Mouse (Mus musculus) thymus, postnatal 25 days (tissue): ENCODE measurements around the gene Prkcb.

Experiments
- DNase-seq: peaks from one replicate; pipeline ENCODE4 v3.0.0; 2022

Gene Prkcb

DNA sequence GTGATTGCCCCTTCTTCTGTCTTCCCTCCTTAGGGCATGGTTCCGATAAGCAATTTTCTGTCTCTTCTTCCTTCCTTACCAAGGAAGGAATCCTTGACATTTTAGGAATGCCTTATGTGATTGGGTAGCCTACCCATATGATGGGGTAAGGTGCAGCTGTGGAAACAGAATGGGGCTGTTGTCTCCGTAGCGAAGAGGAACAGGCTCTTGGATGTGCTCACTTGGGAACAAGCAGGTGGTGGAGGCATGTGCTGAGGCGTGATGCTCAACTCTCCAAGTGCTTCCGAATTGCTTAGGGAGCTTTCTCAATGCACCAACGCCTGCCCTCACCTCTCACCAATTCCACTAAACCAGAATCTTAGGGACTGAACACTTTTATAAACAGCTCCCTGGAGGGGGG is 124.7 kb downstream of the Prkcb start:
- no peak for DNase-seq

GRCm38 (mm10) chr7:122414146-122414545 is 125.6 kb downstream of the Prkcb start:
- DNase-seq, result peak; percentile 66

DNA sequence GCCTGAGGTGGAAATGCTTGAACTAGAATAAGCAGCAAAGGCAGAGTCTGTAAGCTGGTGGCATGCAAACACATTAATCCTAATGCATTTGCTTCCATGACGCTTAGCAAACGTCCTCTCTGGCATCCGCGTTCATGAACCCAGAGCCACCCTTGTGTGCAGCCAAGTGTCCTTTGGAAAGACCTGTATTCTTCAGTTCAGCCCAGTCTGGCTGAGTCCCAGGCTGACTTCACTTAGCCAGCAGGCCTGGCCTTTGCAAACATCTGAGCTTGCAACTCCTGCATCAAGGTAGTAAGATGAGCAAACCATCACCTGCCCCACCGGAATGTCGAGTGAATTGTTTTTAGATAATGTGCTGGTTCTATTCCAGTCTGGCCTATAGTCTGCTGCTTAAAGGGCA is 126.1 kb downstream of the Prkcb start:
- no peak for DNase-seq

DNA sequence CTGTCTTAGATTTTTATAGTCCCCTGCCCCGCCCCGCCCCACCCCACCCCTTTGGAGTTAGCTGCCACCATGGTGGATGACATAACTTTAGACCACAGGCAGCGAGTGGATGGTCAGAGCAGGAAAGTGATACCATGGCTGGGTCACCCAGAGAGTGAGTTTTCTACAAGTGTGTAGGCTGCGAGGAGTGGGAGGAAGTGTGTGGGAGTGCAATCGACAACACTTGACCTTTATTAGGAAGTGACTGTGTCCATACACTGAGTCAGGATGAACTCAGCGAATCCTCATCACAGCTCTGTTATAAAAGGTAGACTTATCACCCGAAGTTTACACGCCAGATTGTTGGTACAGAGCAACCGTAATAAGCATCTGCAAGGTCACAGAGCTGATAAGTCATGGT is 126.8 kb downstream of the Prkcb start:
- no peak for DNase-seq

DNA sequence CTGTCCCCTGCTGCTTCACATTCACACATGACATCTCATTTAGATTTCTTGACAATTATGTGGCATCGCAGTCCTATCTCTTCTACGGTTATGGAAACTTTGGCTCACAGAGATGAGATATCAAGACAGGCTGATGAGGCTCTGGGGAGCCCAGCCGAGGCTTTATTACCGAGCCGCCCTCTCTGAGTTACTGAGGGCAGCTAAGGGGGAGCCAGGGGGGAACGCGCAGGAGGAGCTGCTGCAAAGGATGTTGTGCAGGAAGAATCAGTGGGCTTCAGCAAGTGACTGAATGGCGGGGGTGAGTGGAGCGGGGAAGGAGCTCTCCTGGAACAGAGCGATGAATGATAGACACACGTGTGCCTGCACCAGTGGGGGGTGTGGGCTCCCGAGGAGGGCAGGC is 127.4 kb downstream of the Prkcb start:
- no peak for DNase-seq

- no peak for DNase-seq
These were observed 130.0 kb downstream of the Prkcb start for GRCm38 (mm10) chr7:122418551-122418950.

DNA sequence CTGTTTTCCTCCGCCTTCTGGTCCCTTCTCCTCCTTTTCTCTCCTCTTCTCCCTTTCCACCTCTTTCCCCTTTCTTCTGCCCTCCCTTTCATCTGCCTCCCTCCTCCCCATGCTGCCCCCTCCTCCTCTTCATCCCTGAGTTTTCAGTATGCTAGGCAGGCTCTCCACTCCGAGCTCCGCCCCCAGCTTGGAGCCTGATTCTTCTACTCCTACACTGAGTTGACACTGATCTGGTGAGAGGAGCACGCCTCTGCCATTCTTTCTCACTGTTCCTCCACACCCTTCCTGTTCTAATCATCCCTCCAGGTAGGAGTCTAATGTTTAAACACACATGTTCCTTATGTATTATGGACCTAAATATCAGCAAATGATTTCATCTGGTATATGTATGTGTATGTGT is 135.3 kb downstream of the Prkcb start:
- DNase-seq, result no peak

DNA sequence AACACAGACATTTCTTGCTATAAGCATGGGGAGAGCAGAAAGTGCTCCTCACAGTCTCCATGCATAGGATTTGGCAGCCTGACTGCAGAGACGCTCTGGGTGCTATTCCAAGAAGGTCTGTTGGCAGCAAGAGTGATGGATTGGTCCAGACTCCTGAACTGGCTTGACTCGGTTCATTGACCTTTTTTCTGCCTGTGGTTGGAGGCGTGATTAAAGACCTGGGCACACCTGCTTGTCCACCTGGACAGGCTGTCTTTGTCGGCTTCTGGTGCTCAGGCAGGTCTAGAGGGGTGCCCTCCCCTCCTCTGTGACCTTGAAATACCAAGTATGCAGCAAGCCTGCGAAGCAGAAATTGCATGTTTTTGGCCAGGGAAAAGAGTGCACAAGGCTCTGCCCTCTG is 140.6 kb downstream of the Prkcb start:
- DNase-seq, result no peak

DNA sequence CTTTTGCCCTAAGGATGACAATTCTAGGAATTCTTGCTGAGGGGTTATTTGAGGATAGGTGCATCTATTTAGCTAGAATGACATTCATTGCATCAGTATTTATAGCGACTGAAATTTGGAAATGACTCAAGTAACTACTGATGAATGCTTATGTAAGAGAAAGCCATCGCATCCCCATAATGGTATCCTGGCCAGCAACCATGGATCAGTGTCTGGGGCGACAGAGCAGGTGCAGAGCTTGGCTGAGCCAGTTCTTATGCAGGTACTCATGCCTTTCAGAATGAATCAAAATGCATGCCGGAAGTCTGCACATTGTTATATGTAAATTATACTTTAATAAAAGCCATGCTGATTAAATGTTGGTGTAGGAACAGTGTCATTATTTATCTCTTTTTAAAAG is 143.8 kb downstream of the Prkcb start:
- no peak for DNase-seq

DNA sequence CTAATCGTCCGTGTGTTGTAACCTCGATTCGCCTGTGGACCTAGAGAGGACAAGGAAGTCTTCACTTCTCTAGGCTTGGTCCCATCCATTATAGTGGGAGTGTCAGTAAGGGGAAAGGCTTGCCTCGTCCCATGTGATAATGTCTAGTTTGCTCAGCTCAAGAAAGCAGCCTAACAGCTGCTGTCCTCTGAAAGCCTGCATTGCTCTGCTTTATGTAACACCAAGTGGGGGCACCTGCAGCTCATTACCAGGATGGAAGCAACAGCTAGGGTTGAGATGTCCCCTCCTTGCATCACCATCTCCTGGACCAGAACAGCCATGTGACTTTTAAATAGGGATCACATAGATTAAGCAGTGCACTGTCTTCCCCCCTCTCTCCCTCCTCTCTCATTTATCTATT is 144.8 kb downstream of the Prkcb start:
- DNase-seq, result no peak

DNA sequence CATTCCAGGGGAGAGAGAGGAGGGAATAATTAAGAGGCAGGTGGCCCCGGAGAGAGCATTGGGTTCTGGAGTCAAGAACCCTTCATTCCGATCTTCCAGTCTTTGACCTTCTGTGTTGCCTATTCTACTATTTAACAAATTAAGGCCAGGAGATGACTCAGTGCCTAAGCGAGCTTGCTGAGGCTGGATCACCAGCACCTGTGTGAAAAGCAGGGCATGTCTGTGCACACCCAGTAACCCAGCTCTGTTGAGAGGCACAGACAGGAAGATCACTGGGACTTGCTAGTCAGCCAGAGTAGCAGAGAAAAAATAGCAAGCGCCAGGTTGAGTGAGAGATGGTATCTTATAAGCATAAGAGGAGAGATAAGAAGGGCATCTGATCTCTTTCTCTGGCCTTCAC is 146.4 kb downstream of the Prkcb start:
- peak; percentile 35 for DNase-seq

GRCm38 (mm10) chr7:122435561-122435960 is 147.0 kb downstream of the Prkcb start:
- no peak for DNase-seq

DNA sequence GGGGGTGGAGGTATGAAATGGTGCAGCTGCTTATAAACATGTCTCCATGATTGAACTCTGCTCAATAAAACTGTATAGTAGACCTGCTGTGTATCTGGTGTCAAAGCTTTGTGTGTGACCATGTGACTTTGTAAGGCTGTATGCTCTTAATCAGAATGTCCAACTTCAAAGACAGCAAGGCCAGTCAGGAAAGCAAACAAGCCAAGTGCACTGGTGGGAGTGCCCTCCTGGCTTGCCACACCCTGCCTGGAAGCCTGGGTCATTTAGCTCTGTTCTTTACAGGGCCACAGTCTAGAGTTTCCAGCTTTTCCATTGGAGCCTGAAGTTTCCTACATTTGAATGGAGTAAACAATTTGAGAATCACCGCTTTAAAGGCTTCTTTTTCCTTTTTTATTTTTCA is 148.8 kb downstream of the Prkcb start:
- DNase-seq, result no peak

DNA sequence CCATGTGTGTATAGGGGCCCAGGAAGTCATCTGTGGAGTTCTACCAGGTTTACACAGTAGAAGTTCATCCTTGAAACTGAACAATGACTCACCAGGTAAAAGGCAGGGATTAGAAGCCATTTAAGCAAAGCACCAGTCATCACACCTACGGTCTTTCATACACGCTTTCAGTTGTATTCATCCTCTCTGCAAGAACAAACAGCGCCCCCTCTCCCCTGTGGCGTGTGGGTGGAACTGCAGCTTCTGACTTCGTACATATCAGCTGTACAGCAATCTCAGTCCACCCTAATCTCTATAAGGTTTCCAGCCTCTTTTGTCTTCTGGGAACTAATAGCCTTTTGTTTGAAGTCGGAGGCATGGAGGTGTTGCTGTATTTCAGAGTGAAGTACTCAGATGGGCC is 156.5 kb downstream of the Prkcb start:
- DNase-seq, result peak; percentile 79

- DNase-seq, result no peak
These were observed 164.1 kb downstream of the Prkcb start for GRCm38 (mm10) chr7:122452671-122453070.

DNA sequence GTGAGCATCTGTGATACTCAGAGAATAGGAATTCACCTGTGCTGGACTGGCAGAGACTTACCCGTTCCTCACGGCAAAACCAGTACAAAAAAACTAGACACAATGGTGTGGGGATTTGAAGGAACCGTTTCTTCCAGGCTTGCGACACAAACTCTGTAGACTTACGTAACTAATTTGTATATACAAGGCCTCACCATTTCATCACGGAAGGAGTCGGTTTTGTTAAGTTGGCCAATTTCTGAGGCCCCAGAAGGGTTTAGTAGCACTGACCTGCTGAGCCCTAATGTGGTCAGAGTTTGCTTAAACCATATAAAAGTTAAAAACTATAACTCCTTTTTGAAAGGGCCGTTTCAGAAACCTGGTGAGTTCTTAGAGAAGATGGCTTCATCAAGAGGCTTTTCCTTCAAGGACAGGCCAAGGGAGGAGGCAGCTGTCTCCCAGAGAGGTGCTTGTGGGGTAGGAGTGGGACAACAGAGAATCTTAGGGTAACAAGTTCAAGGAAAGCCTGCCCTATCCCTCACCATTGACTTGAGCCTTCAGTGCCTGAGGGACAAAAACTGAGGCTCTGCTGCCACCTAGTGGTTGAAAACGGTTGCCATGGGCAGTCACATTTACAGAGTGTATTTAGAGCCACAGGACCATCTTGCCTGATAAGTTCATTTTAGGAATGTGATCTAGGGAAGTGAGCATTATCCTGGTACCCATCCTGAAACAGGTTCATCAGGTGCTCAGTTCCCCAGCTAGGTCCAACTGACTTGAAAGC is 170.8 kb downstream of the Prkcb start:
- peak; percentile 86 for DNase-seq

DNA sequence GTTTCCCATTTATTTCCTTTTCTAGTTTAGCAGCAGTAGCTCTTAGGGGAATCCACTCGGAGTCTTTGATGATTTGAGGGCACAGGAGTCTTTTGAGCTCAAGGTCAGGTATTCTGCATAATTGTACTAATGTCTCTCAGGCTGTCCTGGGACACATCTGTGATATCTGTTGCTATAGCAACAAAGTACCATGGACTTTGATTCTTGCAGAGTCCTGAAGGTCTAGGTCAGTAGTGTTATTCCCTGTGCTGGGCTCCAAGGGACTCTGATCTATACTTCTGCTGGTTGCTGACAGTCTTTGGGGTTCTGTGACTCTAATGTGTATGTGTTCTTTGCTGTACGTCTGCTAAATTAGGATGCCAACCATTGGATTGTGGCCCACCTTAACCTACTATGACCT is 171.5 kb downstream of the Prkcb start:
- no peak for DNase-seq

DNA sequence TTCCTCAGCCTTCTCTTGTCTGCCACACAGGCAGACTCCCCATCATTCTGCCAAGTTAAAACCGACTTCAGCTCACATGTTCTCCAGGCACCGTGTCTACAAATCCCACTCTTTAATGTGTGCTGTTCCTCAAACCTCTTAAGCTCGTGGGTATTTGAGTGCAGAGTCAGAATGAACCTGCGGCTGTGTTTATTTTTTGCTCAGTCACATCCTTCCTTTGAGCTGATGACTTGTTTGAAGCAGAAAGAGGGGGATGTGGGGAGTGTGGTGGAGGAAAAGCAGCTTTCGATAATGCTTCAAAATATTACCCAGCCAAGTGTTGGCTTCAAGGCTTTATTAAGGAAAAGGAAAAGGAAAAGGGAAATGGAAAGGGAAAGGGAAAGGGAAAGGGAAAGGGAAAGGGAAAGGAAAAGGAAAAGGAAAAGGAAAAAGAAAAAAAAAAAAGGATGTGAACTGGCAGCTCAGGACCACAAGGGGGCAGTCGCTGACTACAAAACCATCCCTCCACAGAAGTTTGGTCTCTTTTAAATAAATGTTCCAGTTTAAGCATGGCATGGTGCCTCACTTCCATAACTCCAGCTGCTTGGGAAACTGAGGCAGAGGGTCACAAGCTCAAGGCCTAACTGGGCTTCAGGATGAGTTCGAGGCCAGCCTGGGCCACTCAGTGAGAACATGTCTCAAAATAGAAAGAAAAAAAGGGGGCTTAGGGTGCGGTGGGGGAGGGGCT is 177.4 kb downstream of the Prkcb start:
- DNase-seq, result peak; percentile 21

GRCm38 (mm10) chr7:122466722-122467121 is 178.2 kb downstream of the Prkcb start:
- DNase-seq, result no peak

DNA sequence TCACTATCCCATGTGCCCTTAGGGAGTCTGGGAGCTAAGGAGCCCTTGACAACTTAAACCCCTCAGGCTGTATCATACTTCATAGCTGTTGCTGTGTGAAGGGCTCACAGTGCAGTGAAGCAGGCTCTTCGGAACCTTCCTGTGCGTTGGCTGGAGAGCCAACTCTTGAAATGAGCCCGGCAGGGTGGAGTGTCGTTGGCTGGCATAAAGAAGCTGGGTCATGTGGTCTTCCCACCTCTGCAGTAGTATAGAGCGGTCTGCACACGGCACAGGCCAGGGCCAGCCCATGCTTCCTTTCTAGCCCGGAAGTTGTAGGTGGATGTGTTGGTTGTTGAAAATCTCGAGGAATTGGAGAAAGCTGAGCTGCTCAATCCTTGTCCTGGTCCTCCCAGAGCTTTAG is 179.3 kb downstream of the Prkcb start:
- DNase-seq, result no peak

DNA sequence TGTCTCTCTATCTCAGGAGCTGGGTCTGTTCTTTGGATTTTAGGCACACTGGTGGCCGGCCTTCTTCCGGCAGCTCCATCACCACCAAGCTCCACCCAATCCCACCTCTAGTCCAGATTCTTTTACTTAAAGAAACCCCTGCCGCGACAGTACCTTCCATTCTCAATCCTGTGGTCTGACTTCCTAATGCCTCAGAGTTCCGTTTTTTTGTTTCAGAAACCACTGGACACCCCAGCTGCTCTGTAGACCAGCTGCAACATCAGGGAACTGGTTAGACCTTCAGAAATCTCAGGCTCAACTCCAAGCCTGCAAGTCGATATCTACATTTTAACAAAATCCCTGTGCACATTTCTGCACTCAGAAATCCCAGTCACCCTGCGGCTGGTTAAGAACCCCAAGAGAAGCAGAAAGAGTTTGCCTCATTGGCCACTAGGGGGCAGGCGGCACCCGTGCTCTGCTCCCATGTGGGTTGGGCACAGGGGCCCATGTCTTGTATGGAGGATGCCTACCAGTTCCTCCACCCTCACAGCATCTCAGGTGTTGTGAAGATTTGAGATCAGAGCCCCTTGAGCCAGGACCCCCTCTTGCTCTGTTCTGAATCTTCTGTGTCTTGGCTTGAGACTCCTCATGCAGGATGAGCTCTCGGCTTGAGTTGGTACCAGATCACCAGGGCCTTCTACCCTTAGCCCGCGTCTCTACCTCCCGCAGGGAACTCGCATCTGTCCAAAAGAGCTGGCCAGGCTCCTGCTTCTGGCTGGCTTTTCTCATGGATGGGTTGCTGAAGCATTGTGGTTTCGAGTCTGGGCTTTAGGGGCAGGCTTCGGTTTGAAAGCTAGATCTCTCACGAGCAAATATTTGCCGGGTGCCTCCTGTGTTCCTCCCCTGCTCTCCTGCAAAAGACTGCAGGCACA is 182.1 kb downstream of the Prkcb start:
- DNase-seq, result peak; percentile 68

DNA sequence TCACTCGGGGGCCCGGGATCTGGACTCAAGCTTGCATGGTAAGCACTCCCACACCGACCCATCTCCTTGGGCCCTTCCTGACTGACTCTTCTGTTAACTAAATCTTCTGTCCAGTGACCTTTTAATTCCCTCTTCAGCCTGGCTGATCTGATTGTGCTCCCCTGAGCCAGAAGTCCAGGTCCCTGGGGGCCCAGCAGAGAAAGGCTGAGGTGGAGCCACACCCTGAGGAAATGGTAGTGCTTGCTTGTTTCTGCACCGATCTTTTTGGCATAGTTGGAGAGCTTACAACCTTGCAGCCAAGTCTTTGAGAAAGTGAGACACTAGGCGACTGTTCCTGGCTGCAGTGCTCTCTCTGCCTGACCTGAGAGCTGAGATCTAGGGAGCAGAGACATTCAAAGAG is 183.7 kb downstream of the Prkcb start:
- no peak for DNase-seq

DNA sequence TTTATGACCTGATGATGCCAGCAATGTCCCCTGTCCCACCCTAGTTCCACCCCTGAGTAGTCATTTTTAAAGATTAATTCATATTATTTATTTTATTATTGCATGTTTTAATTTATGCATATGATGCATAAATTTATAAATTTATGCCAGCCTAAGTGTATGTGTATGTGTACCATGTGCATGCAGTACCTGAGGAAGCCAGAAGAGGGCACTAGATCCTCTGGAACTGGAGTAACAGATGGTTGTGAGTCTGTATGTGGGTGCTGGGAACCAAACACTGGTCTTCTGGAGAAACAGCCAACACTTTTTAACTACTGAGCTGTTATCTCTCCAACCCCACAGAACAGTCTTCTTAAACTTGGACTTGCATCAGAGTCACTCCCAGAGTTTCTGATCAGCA is 186.5 kb downstream of the Prkcb start:
- no peak for DNase-seq

DNA sequence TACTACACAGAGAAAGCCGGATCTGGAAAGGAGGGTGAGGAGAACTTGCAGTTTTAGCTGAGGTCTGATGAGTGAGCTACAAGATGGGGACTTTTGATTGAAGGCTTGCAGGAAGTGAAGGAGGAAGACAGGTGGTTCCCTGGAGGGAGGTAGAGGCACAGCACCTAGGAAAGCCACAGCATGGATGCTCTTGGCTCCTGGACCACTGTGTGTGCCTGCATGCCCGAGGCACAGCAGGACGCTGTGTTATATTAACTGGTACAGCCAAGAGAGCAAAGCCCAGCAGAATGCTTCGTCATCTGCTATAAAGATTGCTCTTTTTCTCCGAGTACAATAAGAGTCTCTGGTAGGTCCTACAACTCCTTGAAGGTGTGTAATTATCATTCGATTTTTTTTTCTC is 188.1 kb downstream of the Prkcb start:
- DNase-seq, result no peak
